Mouse (Mus musculus) testis, postnatal 14 days (tissue): Measurements from ENCODE around the gene Tppp3.

Source experiments
- DNase-seq: peaks from one replicate; pipeline ENCODE4 v3.0.0; 2021; ENCODE audit warnings: low spot score

Tppp3 gene

GRCm38 (mm10) chr8:105433021-105433420 is 38.3 kb downstream of the Tppp3 start:
- DNase-seq = no peak

GRCm38 (mm10) chr8:105431743-105432515 is 39.4 kb downstream of the Tppp3 start:
- no peak for DNase-seq

GRCm38 (mm10) chr8:105426878-105427277 is 44.4 kb downstream of the Tppp3 start:
- DNase-seq = no peak

GRCm38 (mm10) chr8:105422006-105422405 is 49.3 kb downstream of the Tppp3 start:
- DNase-seq = no peak

- DNase-seq = no peak
These were observed 51.5 kb downstream of the Tppp3 start for GRCm38 (mm10) chr8:105419800-105420199.

- no peak for DNase-seq
These were observed 52.3 kb downstream of the Tppp3 start for GRCm38 (mm10) chr8:105418992-105419391.
